Mouse (Mus musculus): ENCODE measurements around the gene Otud5. TPM values are rescaled to one million over a fixed set of nuclear protein-coding genes. Genes with fewer than 3 reads are reported as not detected.
A peak's percentile ranks its signal among the peaks of the same experiment; 100 is the strongest.
"Not testable (repeated sequence)": the region's sequence is repeated elsewhere in the genome, so short reads cannot be mapped to it uniquely, and the experiment has no call there.

Otud5 gene
- polyA plus RNA-seq, 1 experiment from 2014 or later, result 40.8 TPM

- Histone ChIP-seq H3K4me3 (ENCODE audit: low read depth, low read length) (peak within 1 kb of the TSS; percentile 54), H3K4me1 (ENCODE audit: control insufficient read depth, insufficient read depth, low read length) (no peaks in the 10 kb centered on the region), H3K27ac (ENCODE audit: low read depth, low read length) (0 out of 2 replicates have a peak within 1 kb of the TSS, but pooled peaks have one; percentile 56), H3K36me3 (ENCODE audit: control insufficient read depth, insufficient read depth, low read length) (no peaks in the 10 kb centered on the region; the same call in 1 of the 2 replicates), H3K27me3 (ENCODE audit: control insufficient read depth, insufficient read depth, low read length) (no peaks in the 10 kb centered on the region), H3K9ac (ENCODE audit: low read length) (peak within 1 kb of the TSS; percentile 58), H3K9me3 (ENCODE audit: control insufficient read depth, low read length) (no peaks in the 10 kb centered on the region), H3K4me2 (ENCODE audit: low read depth) (peak within 1 kb of the TSS; percentile 49)
- ATAC-seq (ENCODE audit: insufficient read depth, low FRiP score, low TSS enrichment) (peak; percentile 99), DNase-seq (ENCODE audit: low spot score) (peak; percentile 89)
- 14% methylated on average over 62 of the region's 62 CpGs for WGBS
These were observed 58.0 kb downstream of the Otud5 start, which contains the start of the genes Pqbp1 and Timm17b for GRCm38 (mm10) chrX:7898880-7899874. Pqbp1 (minus strand) TSS chrX:7899269. Timm17b (plus strand) TSS chrX:7899357.

- Histone ChIP-seq H3K9ac (ENCODE audit: low read length) (no peak overlapping the region), H3K36me3 (ENCODE audit: control insufficient read depth, insufficient read depth, low read length) (no peaks in the 10 kb centered on the region; the same call in 1 of the 2 replicates), H3K9me3 (ENCODE audit: control insufficient read depth, low read length) (no peaks in the 10 kb centered on the region), H3K27me3 (ENCODE audit: control insufficient read depth, insufficient read depth, low read length) (no peaks in the 10 kb centered on the region), H3K4me3 (ENCODE audit: low read depth, low read length) (no peak overlapping the region), H3K4me2 (ENCODE audit: low read depth) (no peak overlapping the region), H3K4me1 (ENCODE audit: control insufficient read depth, insufficient read depth, low read length) (no peaks in the 10 kb centered on the region), H3K27ac (ENCODE audit: low read depth, low read length) (no peak overlapping the region)
- WGBS, result 92% methylated on average over 5 of the region's 5 CpGs
- DNase-seq (ENCODE audit: low spot score) (no peak), ATAC-seq (ENCODE audit: insufficient read depth, low FRiP score, low TSS enrichment) (no peak)
These were observed 63.3 kb downstream of the Otud5 start for GRCm38 (mm10) chrX:7904441-7904840.

GRCm38 (mm10) chrX:7907735-7908134 is 66.6 kb downstream of the Otud5 start, which contains the start of gene Gm10491:
Gm10491 (minus strand) TSS chrX:7907835.
- Histone ChIP-seq H3K27me3 (ENCODE audit: control insufficient read depth, insufficient read depth, low read length) (no peaks in the 10 kb centered on the region), H3K4me3 (ENCODE audit: low read depth, low read length) (no peak within 1 kb of the TSS), H3K27ac (ENCODE audit: low read depth, low read length) (no peak within 1 kb of the TSS), H3K9ac (ENCODE audit: low read length) (no peak within 1 kb of the TSS), H3K4me1 (ENCODE audit: control insufficient read depth, insufficient read depth, low read length) (no peaks in the 10 kb centered on the region), H3K36me3 (ENCODE audit: control insufficient read depth, insufficient read depth, low read length) (no peaks in the 10 kb centered on the region; the same call in 1 of the 2 replicates), H3K9me3 (ENCODE audit: control insufficient read depth, low read length) (no peaks in the 10 kb centered on the region), H3K4me2 (ENCODE audit: low read depth) (no peak within 1 kb of the TSS)
- DNase-seq (ENCODE audit: low spot score), result no peak
- ATAC-seq (ENCODE audit: insufficient read depth, low FRiP score, low TSS enrichment), result no peak
- WGBS, result 83% methylated on average over 5 of the region's 5 CpGs

- H3K27me3 ChIP-seq (ENCODE audit: control insufficient read depth, insufficient read depth, low read length); ATAC-seq (ENCODE audit: insufficient read depth, low FRiP score, low TSS enrichment); H3K4me2 ChIP-seq (ENCODE audit: low read depth); H3K27ac ChIP-seq (ENCODE audit: low read depth, low read length); H3K4me1 ChIP-seq (ENCODE audit: control insufficient read depth, insufficient read depth, low read length); DNase-seq (ENCODE audit: low spot score); H3K4me3 ChIP-seq (ENCODE audit: low read depth, low read length); H3K36me3 ChIP-seq (ENCODE audit: control insufficient read depth, insufficient read depth, low read length); H3K9ac ChIP-seq (ENCODE audit: low read length); H3K9me3 ChIP-seq (ENCODE audit: control insufficient read depth, low read length): not testable (repeated sequence)
- WGBS, result 85% methylated on average over 4 of the region's 4 CpGs
These were observed 68.1 kb downstream of the Otud5 start, which contains the start of gene Gm10490 for GRCm38 (mm10) chrX:7909242-7909641. Gm10490 (plus strand) TSS chrX:7909542.

DNA sequence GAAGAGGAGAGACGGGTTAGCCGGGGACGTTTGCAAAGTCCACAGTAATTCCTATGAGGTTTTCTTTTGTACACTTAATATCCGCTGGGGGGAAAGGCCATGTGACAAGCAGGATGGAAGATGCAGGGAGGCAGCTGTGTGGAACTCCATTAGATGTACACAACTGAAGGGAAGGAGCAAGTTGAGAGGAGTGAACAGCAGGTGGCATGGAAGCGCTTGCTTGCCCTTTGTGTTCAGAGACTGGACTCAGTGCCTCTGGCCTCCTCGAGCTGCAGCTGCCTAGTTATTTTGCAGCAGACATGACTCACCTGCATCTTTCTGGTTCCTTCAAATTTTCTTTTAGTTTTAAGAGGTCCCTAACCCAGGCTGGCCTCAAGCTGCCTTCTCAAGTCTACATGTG is 69.3 kb downstream of the Otud5 start:
- Histone ChIP-seq H3K4me1 (ENCODE audit: control insufficient read depth, insufficient read depth, low read length) (no peaks in the 10 kb centered on the region), H3K27me3 (ENCODE audit: control insufficient read depth, insufficient read depth, low read length) (no peaks in the 10 kb centered on the region), H3K9ac (ENCODE audit: low read length) (no peak overlapping the region), H3K36me3 (ENCODE audit: control insufficient read depth, insufficient read depth, low read length) (no peaks in the 10 kb centered on the region; the same call in 1 of the 2 replicates), H3K27ac (ENCODE audit: low read depth, low read length) (no peak overlapping the region), H3K9me3 (ENCODE audit: control insufficient read depth, low read length) (no peaks in the 10 kb centered on the region), H3K4me3 (ENCODE audit: low read depth, low read length) (no peak overlapping the region), H3K4me2 (ENCODE audit: low read depth) (no peak overlapping the region)
- 68% methylated on average over 6 of the region's 6 CpGs for WGBS
- DNase-seq (ENCODE audit: low spot score) (no peak), ATAC-seq (ENCODE audit: insufficient read depth, low FRiP score, low TSS enrichment) (no peak)

DNA sequence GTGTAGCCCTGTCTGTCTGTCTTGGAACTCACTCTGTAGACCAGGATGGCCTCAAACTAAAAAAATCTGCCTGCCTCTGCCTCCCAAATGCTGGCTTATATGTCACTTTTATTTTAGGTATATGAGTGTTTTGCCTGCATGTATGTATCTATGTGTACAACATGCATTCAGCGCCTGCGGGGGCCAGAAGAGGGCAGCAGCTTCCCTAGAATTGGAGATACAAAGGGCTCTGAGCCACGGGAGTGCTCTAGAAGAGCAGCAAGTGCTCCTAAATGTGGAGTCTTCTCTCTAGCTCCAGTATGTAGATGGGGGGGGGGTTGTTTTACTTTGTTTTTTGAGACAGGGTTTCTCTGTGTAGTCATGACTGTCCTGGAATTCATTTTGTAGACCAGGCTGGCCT is 74.5 kb downstream of the Otud5 start:
- H3K4me3 ChIP-seq (ENCODE audit: low read depth, low read length); H3K36me3 ChIP-seq (ENCODE audit: control insufficient read depth, insufficient read depth, low read length); H3K27me3 ChIP-seq (ENCODE audit: control insufficient read depth, insufficient read depth, low read length); ATAC-seq (ENCODE audit: insufficient read depth, low FRiP score, low TSS enrichment); H3K4me1 ChIP-seq (ENCODE audit: control insufficient read depth, insufficient read depth, low read length); H3K4me2 ChIP-seq (ENCODE audit: low read depth); H3K27ac ChIP-seq (ENCODE audit: low read depth, low read length); H3K9ac ChIP-seq (ENCODE audit: low read length); H3K9me3 ChIP-seq (ENCODE audit: control insufficient read depth, low read length); DNase-seq (ENCODE audit: low spot score): not testable (repeated sequence)
- WGBS, result 18% methylated on average over 3 of the region's 3 CpGs

- not testable (repeated sequence) for H3K4me1 ChIP-seq (ENCODE audit: control insufficient read depth, insufficient read depth, low read length); H3K27ac ChIP-seq (ENCODE audit: low read depth, low read length); DNase-seq (ENCODE audit: low spot score); ATAC-seq (ENCODE audit: insufficient read depth, low FRiP score, low TSS enrichment); H3K4me3 ChIP-seq (ENCODE audit: low read depth, low read length); H3K9me3 ChIP-seq (ENCODE audit: control insufficient read depth, low read length); H3K4me2 ChIP-seq (ENCODE audit: low read depth); H3K36me3 ChIP-seq (ENCODE audit: control insufficient read depth, insufficient read depth, low read length); H3K9ac ChIP-seq (ENCODE audit: low read length)
- 71% methylated on average over 6 of the region's 6 CpGs for WGBS
- H3K27me3 ChIP-seq (ENCODE audit: control insufficient read depth, insufficient read depth, low read length), result peaks cover 16% of the 10 kb centered on the region
These were observed 76.8 kb downstream of the Otud5 start for GRCm38 (mm10) chrX:7917960-7918359.

DNA sequence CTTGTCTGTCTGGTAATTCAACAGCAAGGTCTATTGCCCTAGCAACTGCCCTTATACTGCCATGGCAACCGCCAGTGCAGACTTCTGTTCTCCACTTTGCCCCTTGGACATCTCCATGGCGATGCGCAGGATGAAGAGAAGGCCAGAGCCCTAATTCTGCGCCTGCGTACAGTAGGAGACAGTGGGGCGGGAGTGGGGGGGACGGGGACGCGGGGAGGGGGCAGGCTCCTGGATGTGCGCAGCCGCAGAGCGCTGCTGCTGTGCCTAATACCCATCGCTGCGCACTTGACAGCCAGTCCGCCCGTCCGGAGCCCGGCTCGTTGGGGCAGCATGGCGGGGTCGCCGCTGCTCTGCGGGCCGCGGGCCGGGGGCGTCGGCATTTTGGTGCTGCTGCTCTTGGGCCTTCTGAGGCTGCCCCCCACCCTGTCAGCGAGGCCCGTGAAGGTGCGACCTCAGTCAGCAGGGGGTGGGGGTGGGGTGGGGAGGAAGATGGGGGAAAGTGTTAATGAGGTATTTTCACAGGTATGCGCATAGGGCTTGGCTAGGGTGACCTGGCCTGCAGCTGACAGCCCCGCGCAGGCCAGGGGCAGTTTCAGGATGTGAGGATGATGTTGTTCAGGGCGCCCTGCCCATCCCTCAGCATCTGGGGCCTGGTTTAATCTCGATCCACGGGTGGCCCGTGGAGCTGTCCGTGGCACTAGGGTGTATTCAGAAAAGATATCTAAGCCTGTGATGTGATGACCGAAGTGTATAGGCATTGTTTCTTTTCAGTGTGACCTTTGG is 78.6 kb downstream of the Otud5 start, which contains the start of gene Pcsk1n:
Gene Pcsk1n, plus strand, starts transcription at position 222 of the 783 bp plus-strand sequence.
- peak; percentile 79 for DNase-seq (ENCODE audit: low spot score)
- no peaks in the 10 kb centered on the region for H3K36me3 ChIP-seq (ENCODE audit: control insufficient read depth, insufficient read depth, low read length)

More for the DNA sequence above, 78.6 kb downstream of the Otud5 start, which contains the start of gene Pcsk1n:
- ATAC-seq (ENCODE audit: insufficient read depth, low FRiP score, low TSS enrichment), result peak; percentile 81
- Histone ChIP-seq H3K4me2 (ENCODE audit: low read depth) (peak within 1 kb of the TSS; percentile 47), H3K27ac (ENCODE audit: low read depth, low read length) (peak within 1 kb of the TSS; percentile 44; the same call in 1 of the 2 replicates), H3K9me3 (ENCODE audit: control insufficient read depth, low read length) (no peaks in the 10 kb centered on the region), H3K9ac (ENCODE audit: low read length) (peak within 1 kb of the TSS; percentile 37), H3K4me3 (ENCODE audit: low read depth, low read length) (peak within 1 kb of the TSS; percentile 31), H3K4me1 (ENCODE audit: control insufficient read depth, insufficient read depth, low read length) (no peaks in the 10 kb centered on the region), H3K27me3 (ENCODE audit: control insufficient read depth, insufficient read depth, low read length) (peaks cover 30% of the 10 kb centered on the region)
- WGBS, result 21% methylated on average over 26 of the region's 40 CpGs

Data from neural tube, embryonic 11.5 days (tissue).